Mouse (Mus musculus) midbrain, embryonic 15.5 days (tissue): ENCODE measurements at regions not wholly inside any gene's neighbourhood (a gene's known extent, or its start where the extent isn't known, plus 50 kb on each side); places are given as distances from the start of the nearest gene placed in this dataset.

Source experiments
- ATAC-seq: fragments of 200-750 bp; cut with Nextera tagmentation; replicated peaks from 2 replicates; pipeline ENCODE4 v1.8.0; 2017; ENCODE audit warnings: moderate TSS enrichment
- H3K27ac ChIP-seq: fragments of 300-500 bp; sonication (generic); 2 replicates; pipeline ENCODE4 v1.5.1; 2015; ENCODE audit warnings: mild to moderate bottlenecking, inconsistent platforms
- H3K27me3 ChIP-seq: fragments of 300-500 bp; sonication (generic); replicated peaks from 2 replicates; pipeline ENCODE4 v1.6.1; 2015; ENCODE audit warnings: inconsistent platforms
- H3K36me3 ChIP-seq: fragments of 300-500 bp; sonication (generic); replicated peaks from 2 replicates; pipeline ENCODE4 v1.6.1; 2015; ENCODE audit warnings: inconsistent platforms
- H3K4me1 ChIP-seq: fragments of 300-500 bp; sonication (generic); 2 replicates; pipeline ENCODE4 v1.6.1; 2015; ENCODE audit warnings: inconsistent platforms
- H3K4me2 ChIP-seq: fragments of 300-500 bp; sonication (generic); 2 replicates; pipeline ENCODE4 v1.6.1; 2015; ENCODE audit warnings: inconsistent platforms, mild to moderate bottlenecking, moderate library complexity
- H3K4me3 ChIP-seq: fragments of 300-500 bp; sonication (generic); 2 replicates; pipeline ENCODE4 v1.5.1; 2015; ENCODE audit warnings: mild to moderate bottlenecking, inconsistent platforms
- H3K9ac ChIP-seq: fragments of 300-500 bp; sonication (generic); 2 replicates; pipeline ENCODE4 v1.6.1; 2015; ENCODE audit warnings: mild to moderate bottlenecking, inconsistent platforms
- H3K9me3 ChIP-seq: fragments of 300-500 bp; sonication (generic); 2 replicates; pipeline ENCODE4 v1.6.1; 2016; ENCODE audit warnings: inconsistent platforms
- WGBS: fragments of 180-500 bp; shearing (Covaris S2); methylation state at CpG from one replicate; pipeline ENCODE4 v1.1.7; 2015; ENCODE audit warnings: mixed read lengths; 5-methylcytosine and 5-hydroxymethylcytosine counted together

GRCm38 (mm10) chr8:89871966-89872365 lies 476.2 kb downstream of the Tox3 start:
- Histone ChIP-seq H3K4me3 (no peak overlapping the region), H3K4me1 (peaks cover 5% of the 10 kb centered on the region; the same call in 1 of the 2 replicates), H3K4me2 (no peak overlapping the region), H3K9ac (no peak overlapping the region), H3K9me3 (no peaks in the 10 kb centered on the region), H3K27me3 (no peaks in the 10 kb centered on the region), H3K36me3 (no peaks in the 10 kb centered on the region), H3K27ac (no peak overlapping the region)
- 83% methylated on average over 5 of the region's 5 CpGs for WGBS
- ATAC-seq = no peak

- Histone ChIP-seq H3K4me2 (no peak overlapping the region), H3K27ac (no peak overlapping the region), H3K9me3 (no peaks in the 10 kb centered on the region), H3K36me3 (no peaks in the 10 kb centered on the region), H3K4me3 (no peak overlapping the region), H3K9ac (no peak overlapping the region), H3K27me3 (no peaks in the 10 kb centered on the region), H3K4me1 (peaks cover 4% of the 10 kb centered on the region; the same call in 1 of the 2 replicates)
- no peak for ATAC-seq
- WGBS = 91% methylated on average over 3 of the region's 3 CpGs
These were observed 488.3 kb downstream of the Tox3 start for GRCm38 (mm10) chr8:89859813-89860212.

GRCm38 (mm10) chr8:89858706-89859385 lies 489.3 kb downstream of the Tox3 start:
- no peaks in the 10 kb centered on the region for H3K36me3 ChIP-seq
- 73% methylated on average over 7 of the region's 7 CpGs for WGBS
- H3K27ac ChIP-seq = no peak overlapping the region
- H3K4me3 ChIP-seq = no peak overlapping the region
- H3K9ac ChIP-seq = no peak overlapping the region
- no peaks in the 10 kb centered on the region for H3K27me3 ChIP-seq
- no peak overlapping the region for H3K4me2 ChIP-seq
- H3K9me3 ChIP-seq = no peaks in the 10 kb centered on the region
- ATAC-seq = no peak
- H3K4me1 ChIP-seq = peaks cover 4% of the 10 kb centered on the region; the same call in 1 of the 2 replicates

GRCm38 (mm10) chr8:89855556-89855955 lies 492.6 kb downstream of the Tox3 start:
- 84% methylated on average over 5 of the region's 5 CpGs for WGBS
- Histone ChIP-seq H3K36me3 (no peaks in the 10 kb centered on the region), H3K9me3 (no peaks in the 10 kb centered on the region), H3K4me1 (peaks cover 4% of the 10 kb centered on the region; the same call in 1 of the 2 replicates), H3K27me3 (no peaks in the 10 kb centered on the region), H3K4me3 (no peak overlapping the region), H3K4me2 (no peak overlapping the region), H3K27ac (no peak overlapping the region), H3K9ac (no peak overlapping the region)
- ATAC-seq = no peak

GRCm38 (mm10) chr8:89850209-89850796 lies 497.8 kb downstream of the Tox3 start:
- no peaks in the 10 kb centered on the region for H3K9me3 ChIP-seq
- H3K4me3 ChIP-seq = no peak overlapping the region
- no peaks in the 10 kb centered on the region for H3K27me3 ChIP-seq
- H3K27ac ChIP-seq = peak overlapping the region; percentile 81
- no peaks in the 10 kb centered on the region for H3K36me3 ChIP-seq
- peaks cover 8% of the 10 kb centered on the region for H3K4me1 ChIP-seq
- WGBS = 40% methylated on average over 3 of the region's 3 CpGs
- H3K4me2 ChIP-seq = no peak overlapping the region
- peak; percentile 95 for ATAC-seq
- H3K9ac ChIP-seq = no peak overlapping the region

- H3K9me3 ChIP-seq = no peaks in the 10 kb centered on the region
- no peaks in the 10 kb centered on the region for H3K36me3 ChIP-seq
- H3K27me3 ChIP-seq = no peaks in the 10 kb centered on the region
- peak overlapping the region; percentile 81 for H3K27ac ChIP-seq
- 42% methylated on average over 7 of the region's 7 CpGs for WGBS
- no peak overlapping the region for H3K4me3 ChIP-seq
- no peak overlapping the region for H3K9ac ChIP-seq
- H3K4me2 ChIP-seq = no peak overlapping the region
- peaks cover 8% of the 10 kb centered on the region for H3K4me1 ChIP-seq
- peak; percentile 87 for ATAC-seq
These were observed 498.5 kb downstream of the Tox3 start for GRCm38 (mm10) chr8:89849416-89850208.

- H3K9ac ChIP-seq = no peak overlapping the region
- no peak for ATAC-seq
- H3K27ac ChIP-seq = no peak overlapping the region
- H3K9me3 ChIP-seq = no peaks in the 10 kb centered on the region
- no peak overlapping the region for H3K4me2 ChIP-seq
- H3K4me1 ChIP-seq = no peaks in the 10 kb centered on the region
- H3K27me3 ChIP-seq = no peaks in the 10 kb centered on the region
- no peaks in the 10 kb centered on the region for H3K36me3 ChIP-seq
- H3K4me3 ChIP-seq = no peak overlapping the region
- 81% methylated on average over 5 of the region's 5 CpGs for WGBS
These were observed 509.6 kb downstream of the Tox3 start for GRCm38 (mm10) chr8:89838494-89838893.

- no peak overlapping the region for H3K27ac ChIP-seq
- no peak overlapping the region for H3K4me3 ChIP-seq
- ATAC-seq = no peak
- no peaks in the 10 kb centered on the region for H3K4me1 ChIP-seq
- H3K36me3 ChIP-seq = no peaks in the 10 kb centered on the region
- no peaks in the 10 kb centered on the region for H3K9me3 ChIP-seq
- H3K27me3 ChIP-seq = no peaks in the 10 kb centered on the region
- no peak overlapping the region for H3K4me2 ChIP-seq
- no peak overlapping the region for H3K9ac ChIP-seq
- whole genome bisulfite sequencing = 73% methylated on average over 4 of the region's 4 CpGs
These were observed 514.4 kb downstream of the Tox3 start for GRCm38 (mm10) chr8:89833715-89834114.

GRCm38 (mm10) chr8:89824586-89824985 lies 523.6 kb downstream of the Tox3 start:
- 48% methylated on average over 3 of the region's 3 CpGs for WGBS
- Histone ChIP-seq H3K4me3 (no peak overlapping the region), H3K27me3 (no peaks in the 10 kb centered on the region), H3K36me3 (no peaks in the 10 kb centered on the region), H3K27ac (no peak overlapping the region), H3K9ac (no peak overlapping the region), H3K9me3 (no peaks in the 10 kb centered on the region), H3K4me2 (no peak overlapping the region), H3K4me1 (no peaks in the 10 kb centered on the region)
- no peak for ATAC-seq

- Histone ChIP-seq H3K4me1 (no peaks in the 10 kb centered on the region), H3K27ac (no peak overlapping the region), H3K27me3 (no peaks in the 10 kb centered on the region), H3K9me3 (no peaks in the 10 kb centered on the region), H3K9ac (no peak overlapping the region), H3K36me3 (no peaks in the 10 kb centered on the region), H3K4me2 (no peak overlapping the region), H3K4me3 (no peak overlapping the region)
- ATAC-seq = no peak
These were observed 524.5 kb downstream of the Tox3 start for GRCm38 (mm10) chr8:89823631-89824030.

- H3K27me3 ChIP-seq = no peaks in the 10 kb centered on the region
- H3K4me2 ChIP-seq = no peak overlapping the region
- ATAC-seq = no peak
- no peaks in the 10 kb centered on the region for H3K4me1 ChIP-seq
- H3K36me3 ChIP-seq = no peaks in the 10 kb centered on the region
- H3K9ac ChIP-seq = no peak overlapping the region
- WGBS = 81% methylated on average over 4 of the region's 4 CpGs
- H3K9me3 ChIP-seq = no peaks in the 10 kb centered on the region
- no peak overlapping the region for H3K4me3 ChIP-seq
- no peak overlapping the region for H3K27ac ChIP-seq
These were observed 536.0 kb downstream of the Tox3 start for GRCm38 (mm10) chr8:89812036-89812711.

- H3K9me3 ChIP-seq = no peaks in the 10 kb centered on the region
- H3K27ac ChIP-seq = no peak overlapping the region
- peaks cover 10% of the 10 kb centered on the region; the same call in 1 of the 2 replicates for H3K27me3 ChIP-seq
- no peak overlapping the region for H3K9ac ChIP-seq
- no peak overlapping the region for H3K4me2 ChIP-seq
- no peaks in the 10 kb centered on the region for H3K36me3 ChIP-seq
- WGBS = 71% methylated on average over 10 of the region's 10 CpGs
- no peak overlapping the region for H3K4me3 ChIP-seq
- H3K4me1 ChIP-seq = peaks cover 3% of the 10 kb centered on the region; the same call in 1 of the 2 replicates
- no peak for ATAC-seq
These were observed 559.8 kb downstream of the Tox3 start for GRCm38 (mm10) chr8:89788296-89788695.
